Mouse (Mus musculus): Measurements from ENCODE around the gene Gm9887. TPM values are rescaled to one million over a fixed set of nuclear protein-coding genes. Genes with fewer than 3 reads are reported as not detected.

Gm9887 gene
- polyA plus RNA-seq, 1 experiment from 2014 or later, result 0.51 TPM

- H3K4me2 ChIP-seq (ENCODE audit: low read length), result peak overlapping the region; percentile 76
- H3K27me3 ChIP-seq (ENCODE audit: control insufficient read depth, insufficient read depth, low read length), result no peaks in the 10 kb centered on the region
- H3K36me3 ChIP-seq (ENCODE audit: control insufficient read depth, insufficient read depth, low read length), result peaks cover 21% of the 10 kb centered on the region
Measured at GRCm38 (mm10) chr12:69357300-69357646, 15.0 kb downstream of the Gm9887 start.

GRCm38 (mm10) chr12:69356546-69357299 is 15.5 kb downstream of the Gm9887 start, which contains the start of gene Nemf:
Gene Nemf (minus strand): TSS chr12:69357165.
- H3K27ac ChIP-seq (replicated peaks; ENCODE audit: low read depth, low read length), result peak within 1 kb of the TSS; percentile 81
- H3K36me3 ChIP-seq (ENCODE audit: control insufficient read depth, insufficient read depth, low read length), result peaks cover 26% of the 10 kb centered on the region
- ATAC-seq (ENCODE audit: low FRiP score, low TSS enrichment) (peak; percentile 74), DNase-seq (peak; percentile 95)
- H3K4me1 ChIP-seq (ENCODE audit: control insufficient read depth, insufficient read depth, low read length), result no peaks in the 10 kb centered on the region
- no peaks in the 10 kb centered on the region for H3K27me3 ChIP-seq (ENCODE audit: control insufficient read depth, insufficient read depth, low read length)
- H3K4me3 ChIP-seq (replicated peaks; ENCODE audit: low read depth, low read length), result peak within 1 kb of the TSS; percentile 86
- H3K9ac ChIP-seq (replicated peaks; ENCODE audit: low read length), result peak within 1 kb of the TSS; percentile 91
- peak within 1 kb of the TSS; percentile 76 for H3K4me2 ChIP-seq (ENCODE audit: low read length)
- WGBS, result under 1% methylated on average over 44 of the region's 50 CpGs
- H3K9me3 ChIP-seq (ENCODE audit: control insufficient read depth, low read length), result no peaks in the 10 kb centered on the region

More at GRCm38 (mm10) chr12:69357300-69357646, 15.0 kb downstream of the Gm9887 start:
- ATAC-seq (ENCODE audit: low FRiP score, low TSS enrichment) (no peak), DNase-seq (no peak)
- Histone ChIP-seq H3K27ac (replicated peaks; ENCODE audit: low read depth, low read length) (no peak overlapping the region), H3K4me1 (ENCODE audit: control insufficient read depth, insufficient read depth, low read length) (no peaks in the 10 kb centered on the region), H3K4me3 (replicated peaks; ENCODE audit: low read depth, low read length) (peak overlapping the region; percentile 86), H3K9ac (replicated peaks; ENCODE audit: low read length) (peak overlapping the region; percentile 91), H3K9me3 (ENCODE audit: control insufficient read depth, low read length) (no peaks in the 10 kb centered on the region)
- WGBS, result 8% methylated on average over 13 of the region's 13 CpGs

GRCm38 (mm10) chr12:69351685-69352084 is 20.6 kb downstream of the Gm9887 start:
- ATAC-seq (ENCODE audit: low FRiP score, low TSS enrichment), result no peak
- Histone ChIP-seq H3K9ac (replicated peaks; ENCODE audit: low read length) (no peak overlapping the region), H3K9me3 (ENCODE audit: control insufficient read depth, low read length) (no peaks in the 10 kb centered on the region), H3K27me3 (ENCODE audit: control insufficient read depth, insufficient read depth, low read length) (no peaks in the 10 kb centered on the region), H3K4me3 (replicated peaks; ENCODE audit: low read depth, low read length) (no peak overlapping the region), H3K4me2 (ENCODE audit: low read length) (no peak overlapping the region), H3K4me1 (ENCODE audit: control insufficient read depth, insufficient read depth, low read length) (no peaks in the 10 kb centered on the region), H3K36me3 (ENCODE audit: control insufficient read depth, insufficient read depth, low read length) (peaks cover 68% of the 10 kb centered on the region), H3K27ac (replicated peaks; ENCODE audit: low read depth, low read length) (no peak overlapping the region)
- WGBS, result 95% methylated on average over 1 of the region's 1 CpGs
- DNase-seq, result peak; percentile 25

GRCm38 (mm10) chr12:69349928-69350327 is 22.3 kb downstream of the Gm9887 start:
- ATAC-seq (ENCODE audit: low FRiP score, low TSS enrichment) (no peak), DNase-seq (no peak)
- WGBS, result 88% methylated on average over 2 of the region's 2 CpGs
- H3K27ac ChIP-seq (replicated peaks; ENCODE audit: low read depth, low read length), result no peak overlapping the region
- H3K9ac ChIP-seq (replicated peaks; ENCODE audit: low read length), result no peak overlapping the region
- H3K27me3 ChIP-seq (ENCODE audit: control insufficient read depth, insufficient read depth, low read length), result no peaks in the 10 kb centered on the region
- no peak overlapping the region for H3K4me2 ChIP-seq (ENCODE audit: low read length)
- H3K4me3 ChIP-seq (replicated peaks; ENCODE audit: low read depth, low read length), result no peak overlapping the region
- H3K36me3 ChIP-seq (ENCODE audit: control insufficient read depth, insufficient read depth, low read length), result peaks cover 81% of the 10 kb centered on the region
- H3K4me1 ChIP-seq (ENCODE audit: control insufficient read depth, insufficient read depth, low read length), result no peaks in the 10 kb centered on the region
- H3K9me3 ChIP-seq (ENCODE audit: control insufficient read depth, low read length), result no peaks in the 10 kb centered on the region

GRCm38 (mm10) chr12:69333547-69333946 is 38.7 kb downstream of the Gm9887 start:
- 88% methylated on average over 2 of the region's 2 CpGs for WGBS
- H3K36me3 ChIP-seq (ENCODE audit: control insufficient read depth, insufficient read depth, low read length), result peaks cover 74% of the 10 kb centered on the region
- peak; percentile 56 for DNase-seq

GRCm38 (mm10) chr12:69332147-69332546 is 40.1 kb downstream of the Gm9887 start:
- no peak overlapping the region for H3K27ac ChIP-seq (replicated peaks; ENCODE audit: low read depth, low read length)
- H3K4me1 ChIP-seq (ENCODE audit: control insufficient read depth, insufficient read depth, low read length), result no peaks in the 10 kb centered on the region
- no peak overlapping the region for H3K4me2 ChIP-seq (ENCODE audit: low read length)
- ATAC-seq (ENCODE audit: low FRiP score, low TSS enrichment) (no peak), DNase-seq (no peak)
- no peak overlapping the region for H3K9ac ChIP-seq (replicated peaks; ENCODE audit: low read length)
- 97% methylated on average over 1 of the region's 1 CpGs for WGBS
- H3K36me3 ChIP-seq (ENCODE audit: control insufficient read depth, insufficient read depth, low read length), result peaks cover 72% of the 10 kb centered on the region
- H3K27me3 ChIP-seq (ENCODE audit: control insufficient read depth, insufficient read depth, low read length), result no peaks in the 10 kb centered on the region
- H3K4me3 ChIP-seq (replicated peaks; ENCODE audit: low read depth, low read length), result no peak overlapping the region
- H3K9me3 ChIP-seq (ENCODE audit: control insufficient read depth, low read length), result no peaks in the 10 kb centered on the region

More at GRCm38 (mm10) chr12:69333547-69333946, 38.7 kb downstream of the Gm9887 start:
- Histone ChIP-seq H3K9ac (replicated peaks; ENCODE audit: low read length) (no peak overlapping the region), H3K27me3 (ENCODE audit: control insufficient read depth, insufficient read depth, low read length) (no peaks in the 10 kb centered on the region), H3K9me3 (ENCODE audit: control insufficient read depth, low read length) (no peaks in the 10 kb centered on the region), H3K4me3 (replicated peaks; ENCODE audit: low read depth, low read length) (no peak overlapping the region), H3K4me2 (ENCODE audit: low read length) (no peak overlapping the region), H3K27ac (replicated peaks; ENCODE audit: low read depth, low read length) (no peak overlapping the region), H3K4me1 (ENCODE audit: control insufficient read depth, insufficient read depth, low read length) (no peaks in the 10 kb centered on the region)
- ATAC-seq (ENCODE audit: low FRiP score, low TSS enrichment), result no peak

GRCm38 (mm10) chr12:69331187-69331586 is 41.1 kb downstream of the Gm9887 start:
- no peaks in the 10 kb centered on the region for H3K4me1 ChIP-seq (ENCODE audit: control insufficient read depth, insufficient read depth, low read length)
- 96% methylated on average over 3 of the region's 3 CpGs for WGBS

More at GRCm38 (mm10) chr12:69331187-69331586, 41.1 kb downstream of the Gm9887 start:
- H3K9me3 ChIP-seq (ENCODE audit: control insufficient read depth, low read length), result no peaks in the 10 kb centered on the region
- no peak for ATAC-seq (ENCODE audit: low FRiP score, low TSS enrichment)
- no peaks in the 10 kb centered on the region for H3K27me3 ChIP-seq (ENCODE audit: control insufficient read depth, insufficient read depth, low read length)
- H3K4me3 ChIP-seq (replicated peaks; ENCODE audit: low read depth, low read length), result no peak overlapping the region
- no peak for DNase-seq
- H3K36me3 ChIP-seq (ENCODE audit: control insufficient read depth, insufficient read depth, low read length), result peaks cover 72% of the 10 kb centered on the region
- H3K27ac ChIP-seq (replicated peaks; ENCODE audit: low read depth, low read length), result no peak overlapping the region
- H3K9ac ChIP-seq (replicated peaks; ENCODE audit: low read length), result no peak overlapping the region
- no peak overlapping the region for H3K4me2 ChIP-seq (ENCODE audit: low read length)

Data from midbrain, embryonic 14.5 days (tissue).